Mouse (Mus musculus) MEL (cell line): ENCODE results near the gene Zfp942. TPM values are rescaled to one million over a fixed set of nuclear protein-coding genes. Genes with fewer than 3 reads are reported as not detected.

Experiments
- DNase-seq: peaks from one replicate; pipeline ENCODE4 v3.0.0; 2011; ENCODE audit warnings: low read depth, low spot score
- H3K27ac ChIP-seq: 2 replicates; pipeline ENCODE4 v1.5.1; 2012; ENCODE audit warnings: low read depth, mild to moderate bottlenecking, control low read depth, low read length, moderate library complexity; ENCODE audit not compliant: control insufficient read depth
- H3K27me3 ChIP-seq, 2 experiments: fragments of 150-350 bp in 1 of 2; sonication (generic) in 1 of 2; 2 replicates each; pipeline ENCODE4 v1.6.1; 2012; ENCODE audit warnings: low read length in 2 of 2, mild to moderate bottlenecking in 2 of 2, improper control_type of control experiment in 1 of 2, moderate library complexity in 1 of 2; ENCODE audit not compliant: insufficient read depth in 2 of 2, control insufficient read depth in 1 of 2
- H3K36me3 ChIP-seq, 2 experiments: 2 replicates each; pipeline ENCODE4 v1.6.1; 2012 to 2014; ENCODE audit warnings: low read length in 2 of 2, improper control_type of control experiment in 1 of 2, inconsistent platforms in 1 of 2, mild to moderate bottlenecking in 1 of 2; ENCODE audit not compliant: insufficient read depth in 2 of 2, control insufficient read depth in 1 of 2
- H3K4me1 ChIP-seq, 2 experiments: fragments of 150-350 bp in 1 of 2; sonication (generic) in 1 of 2; 2 replicates each; pipeline ENCODE4 v1.6.1; 2012; ENCODE audit warnings: low read length in 2 of 2, improper control_type of control experiment in 1 of 2, mild to moderate bottlenecking in 1 of 2; ENCODE audit not compliant: insufficient read depth in 2 of 2, control insufficient read depth in 1 of 2
- H3K4me3 ChIP-seq, 2 experiments: fragments of 150-350 bp in 1 of 2; sonication (generic) in 1 of 2; 2 replicates each; pipeline ENCODE4 v1.5.1; 2012; ENCODE audit warnings: low read depth in 2 of 2, low read length in 2 of 2, mild to moderate bottlenecking in 2 of 2, moderate library complexity in 2 of 2, control low read depth in 1 of 2, improper control_type of control experiment in 1 of 2; ENCODE audit not compliant: control insufficient read depth in 1 of 2, insufficient read depth in 1 of 2
- H3K79me2 ChIP-seq: 2 replicates; pipeline ENCODE4 v1.6.1; 2012; ENCODE audit warnings: mild to moderate bottlenecking, low read length, moderate library complexity; ENCODE audit not compliant: control insufficient read depth, poor library complexity, insufficient read depth
- H3K9ac ChIP-seq: 2 replicates; pipeline ENCODE4 v1.6.1; 2012; ENCODE audit warnings: low read depth, mild to moderate bottlenecking, control low read depth, low read length, moderate library complexity; ENCODE audit not compliant: control insufficient read depth, poor library complexity, severe bottlenecking
- H3K9me3 ChIP-seq: fragments of 150-350 bp; sonication (generic); replicated peaks from 2 replicates; pipeline ENCODE4 v1.6.1; 2012; ENCODE audit warnings: mild to moderate bottlenecking, low read length, improper control_type of control experiment, moderate library complexity; ENCODE audit not compliant: insufficient read depth
- BHLHE40 ChIP-seq: IDR thresholded peaks from 2 replicates; pipeline ENCODE4 v1.6.1; 2012; ENCODE audit warnings: low read depth, mild to moderate bottlenecking, inconsistent platforms, low read length, improper control_type of control experiment, borderline replicate concordance
- CHD2 ChIP-seq: IDR thresholded peaks from 2 replicates; pipeline ENCODE4 v1.6.1; 2011; ENCODE audit warnings: low read length, improper control_type of control experiment
- EP300 ChIP-seq, 2 experiments: IDR thresholded peaks; 2 replicates each; pipeline ENCODE4 v1.6.1; 2011; ENCODE audit warnings: improper control_type of control experiment in 2 of 2, low read length in 2 of 2, low read depth in 1 of 2, mild to moderate bottlenecking in 1 of 2
- ETS1 ChIP-seq: IDR thresholded peaks from 2 replicates; pipeline ENCODE4 v1.6.1; 2012; ENCODE audit warnings: low read depth, mild to moderate bottlenecking, inconsistent platforms, low read length, improper control_type of control experiment, moderate library complexity
- GATA1 ChIP-seq: IDR thresholded peaks from 2 replicates; pipeline ENCODE4 v1.6.1; 2011; ENCODE audit warnings: low read depth, low read length, improper control_type of control experiment
- HCFC1 ChIP-seq: IDR thresholded peaks from 2 replicates; pipeline ENCODE4 v1.6.1; 2012; ENCODE audit warnings: low read depth, mild to moderate bottlenecking, inconsistent platforms, low read length, improper control_type of control experiment, moderate library complexity
- JUND ChIP-seq: IDR thresholded peaks from 2 replicates; pipeline ENCODE4 v1.6.1; 2011; ENCODE audit warnings: low read depth, mild to moderate bottlenecking, improper control_type of control experiment, low read length
- KAT2A ChIP-seq: conservative IDR thresholded peaks from 2 replicates; pipeline ENCODE4 v1.6.1; 2012; ENCODE audit warnings: low read depth, low read length, improper control_type of control experiment, inconsistent platforms
- MAX ChIP-seq: IDR thresholded peaks from 2 replicates; pipeline ENCODE4 v1.6.1; 2011; ENCODE audit warnings: low read length, improper control_type of control experiment
- MAZ ChIP-seq: IDR thresholded peaks from 2 replicates; pipeline ENCODE4 v1.6.1; 2012; ENCODE audit warnings: low read depth, mild to moderate bottlenecking, inconsistent platforms, low read length, improper control_type of control experiment
- MEF2A ChIP-seq: IDR thresholded peaks from 2 replicates; pipeline ENCODE4 v1.6.1; 2014; ENCODE audit warnings: low read depth, mild to moderate bottlenecking, inconsistent platforms, low read length, improper control_type of control experiment; ENCODE audit not compliant: poor library complexity, insufficient replicate concordance, severe bottlenecking; ENCODE audit errors: extremely low read depth
- MYB ChIP-seq: IDR thresholded peaks from 2 replicates; pipeline ENCODE4 v1.6.1; 2011; ENCODE audit warnings: mild to moderate bottlenecking, low read depth, low read length, improper control_type of control experiment
- NELFE ChIP-seq: IDR thresholded peaks from 2 replicates; pipeline ENCODE4 v1.6.1; 2011; ENCODE audit warnings: low read depth, low read length, improper control_type of control experiment
- POLR2AphosphoS2 ChIP-seq: IDR thresholded peaks from 2 replicates; pipeline ENCODE4 v1.6.1; 2011; ENCODE audit warnings: low read length, improper control_type of control experiment
- RCOR1 ChIP-seq: IDR thresholded peaks from 2 replicates; pipeline ENCODE4 v1.6.1; 2012; ENCODE audit warnings: low read depth, mild to moderate bottlenecking, inconsistent platforms, low read length, improper control_type of control experiment
- SMC3 ChIP-seq: IDR thresholded peaks from 2 replicates; pipeline ENCODE4 v1.6.1; 2011; ENCODE audit warnings: low read depth, low read length, improper control_type of control experiment
- TBP ChIP-seq: IDR thresholded peaks from 2 replicates; pipeline ENCODE4 v1.8.0; 2011; ENCODE audit warnings: low read depth, low read length, improper control_type of control experiment
- TCF12 ChIP-seq: IDR thresholded peaks from 2 replicates; pipeline ENCODE4 v1.6.1; 2014; ENCODE audit warnings: low read depth, mild to moderate bottlenecking, inconsistent platforms, low read length, improper control_type of control experiment, moderate library complexity
- UBTF ChIP-seq: IDR thresholded peaks from 2 replicates; pipeline ENCODE4 v1.6.1; 2012; ENCODE audit warnings: low read depth, mild to moderate bottlenecking, inconsistent platforms, low read length, improper control_type of control experiment, moderate library complexity, borderline replicate concordance; ENCODE audit not compliant: insufficient read depth
- ZNF384 ChIP-seq: IDR thresholded peaks from 2 replicates; pipeline ENCODE4 v1.6.1; 2012; ENCODE audit warnings: low read depth, mild to moderate bottlenecking, inconsistent platforms, low read length, improper control_type of control experiment
- polyA plus RNA-seq, 2 experiments: library from polyadenylated mRNA; stranded (reverse) in 1 of 2; unstranded in 1 of 2; fragments of >175 nt in 1 of 2; fragments of >200 nt in 1 of 2; gene quantifications; 2 replicates each; pipeline versions ENCODE4 v1.2.1 to v1.2.4; 2012; ENCODE audit warnings: low replicate concordance in 2 of 2, low read depth in 1 of 2; ENCODE audit not compliant: insufficient read length in 2 of 2, insufficient read depth in 1 of 2, missing spikeins in 1 of 2
- total RNA-seq: library from RNA; depleted of rRNA; stranded (reverse); fragments of 300-350 nt; gene quantifications from 2 replicates; pipeline ENCODE4 v1.2.3, GENCODE M21; 2012; rRNA removed

Gene Zfp942
- total and polyA plus RNA-seq, 3 experiments = 4.8 to 7.0 TPM; not detected in 1

- H3K36me3 ChIP-seq = no peaks in the 10 kb centered on the region
- no peak for TF ChIP-seq MEF2A
- no peak for TF ChIP-seq UBTF
- no peak for TF ChIP-seq HCFC1
- no peak for TF ChIP-seq CHD2
- TF ChIP-seq SMC3 = no peak
- TF ChIP-seq RCOR1 = no peak
- TF ChIP-seq EP300 (IDR thresholded peaks at IDR 0.05; ENCODE audit: low read depth in 1 of 2, low read length in 2 of 2) = no peak
- no peak for TF ChIP-seq BHLHE40
- TF ChIP-seq MAZ = no peak
- TF ChIP-seq KAT2A = no peak
- no peak for TF ChIP-seq TBP
- no peak for TF ChIP-seq ETS1
- no peak for TF ChIP-seq ZNF384
- no peak for TF ChIP-seq GATA1
- TF ChIP-seq POLR2AphosphoS2 = no peak
- TF ChIP-seq MYB = no peak
- no peak for TF ChIP-seq NELFE
- no peak for TF ChIP-seq MAX
- TF ChIP-seq JUND = no peak
- no peak for TF ChIP-seq TCF12
- TF ChIP-seq, all 39 proteins: peak for 0
- H3K4me1 ChIP-seq = no peaks in the 10 kb centered on the region
- no peak for DNase-seq
- H3K79me2 ChIP-seq = no peaks in the 10 kb centered on the region
- no peaks in the 10 kb centered on the region for H3K27me3 ChIP-seq
- H3K27ac ChIP-seq = no peak overlapping the region
- no peaks in the 10 kb centered on the region for H3K9me3 ChIP-seq
- no peak overlapping the region for H3K4me3 ChIP-seq
- H3K9ac ChIP-seq = no peak overlapping the region
These were observed 53.2 kb downstream of the Zfp942 start for GRCm38 (mm10) chr17:21909039-21909438.

Other genes starting within 250 kb of the Zfp942 start
- gene Zfp229, start 231.7 kb downstream of the Zfp942 start, total RNA-seq = 2.6 and 2.7 TPM in 2 replicates
- gene Zfp229, start 231.7 kb downstream of the Zfp942 start, polyA plus RNA-seq = 1 to 10 TPM in 1 of 2 experiments, not detected in 1; 2.3 TPM
- not detected in 2 replicates for gene Zfp820, start 116.7 kb downstream of the Zfp942 start, total RNA-seq
- gene Zfp820, start 116.7 kb downstream of the Zfp942 start, polyA plus RNA-seq = not detected
- not detected in 2 replicates for gene Zfp995, start 52.5 kb downstream of the Zfp942 start, total RNA-seq
- under 1 TPM in 1 of 2 experiments, not detected in 1; 0.43 TPM for gene Zfp995, start 52.5 kb downstream of the Zfp942 start, polyA plus RNA-seq
- gene Zfp943, start 88 bp upstream of the Zfp942 start, total RNA-seq = 2.0 and 2.5 TPM in 2 replicates
- gene Zfp943, start 88 bp upstream of the Zfp942 start, polyA plus RNA-seq = 1 to 10 TPM in 1 of 2 experiments, not detected in 1; 2.6 TPM
- not detected in 2 replicates for gene Zfp947, start 203.7 kb upstream of the Zfp942 start, total RNA-seq
- under 1 TPM in 1 of 2 experiments, not detected in 1; 0.13 TPM for gene Zfp947, start 203.7 kb upstream of the Zfp942 start, polyA plus RNA-seq